Mouse (Mus musculus) left cerebral cortex, adult 2 months (tissue): Measurements from ENCODE around the gene Ubl3. TPM values are rescaled to one million over a fixed set of nuclear protein-coding genes. Genes with fewer than 3 reads are reported as not detected.
A peak's percentile ranks its signal among the peaks of the same experiment; 100 is the strongest.

Experiments
- DNase-seq, 2 experiments: peaks; one replicate each; pipeline ENCODE4 v3.0.0; 2021 to 2022; ENCODE audit warnings: low spot score in 2 of 2, mixed read lengths in 1 of 2; ENCODE audit errors: extremely low spot score in 1 of 2
- H3K27ac ChIP-seq: fragments of 200-600 bp; 2 replicates; pipeline ENCODE4 v1.8.1; 2022
- H3K4me3 ChIP-seq: fragments of 200-600 bp; 2 replicates; pipeline ENCODE4 v1.8.1; 2022
- CTCF ChIP-seq: fragments of 200-600 bp; IDR thresholded peaks from 2 replicates; pipeline ENCODE4 v1.8.1; 2022; ENCODE audit warnings: antibody characterized with exemption, mild to moderate bottlenecking, moderate library complexity
- intact Hi-C: fragments of 180-260 bp; cut with DNase I; formaldehyde crosslinking; loops from one replicate; pipeline ENCODE4 v1.15.1; 2025
- total RNA-seq, 2 experiments: library from RNA; stranded (reverse); gene quantifications; 2 replicates each; pipeline ENCODE4 v1.2.3; 2021

Gene Ubl3
- total RNA-seq, 2 experiments from 2014 or later: 234 to 252 TPM

DNA sequence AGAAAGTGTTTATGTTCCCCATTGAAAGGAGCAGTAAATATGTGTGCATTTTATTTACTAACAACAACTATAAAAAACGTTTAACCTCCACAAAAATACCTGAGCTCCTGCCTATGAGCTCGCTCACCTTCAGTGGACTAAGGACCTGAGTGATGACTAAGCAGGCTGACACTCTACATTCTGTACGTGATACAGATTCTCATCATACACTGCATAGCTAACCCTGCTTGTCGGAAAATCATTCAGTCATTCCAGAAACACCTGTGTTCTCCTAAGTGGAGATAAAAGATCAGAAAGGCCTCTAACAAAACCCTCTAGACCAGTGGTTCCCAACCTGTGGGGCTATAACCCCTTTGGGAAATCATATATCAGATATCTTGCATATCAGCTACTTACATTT, 35.1 kb downstream of the Ubl3 start:
- intact Hi-C loops: no loop called here
- TF ChIP-seq CTCF: no peak
- Histone ChIP-seq H3K4me3 (no peak overlapping the region), H3K27ac (no peak overlapping the region)
- no peak for DNase-seq

DNA sequence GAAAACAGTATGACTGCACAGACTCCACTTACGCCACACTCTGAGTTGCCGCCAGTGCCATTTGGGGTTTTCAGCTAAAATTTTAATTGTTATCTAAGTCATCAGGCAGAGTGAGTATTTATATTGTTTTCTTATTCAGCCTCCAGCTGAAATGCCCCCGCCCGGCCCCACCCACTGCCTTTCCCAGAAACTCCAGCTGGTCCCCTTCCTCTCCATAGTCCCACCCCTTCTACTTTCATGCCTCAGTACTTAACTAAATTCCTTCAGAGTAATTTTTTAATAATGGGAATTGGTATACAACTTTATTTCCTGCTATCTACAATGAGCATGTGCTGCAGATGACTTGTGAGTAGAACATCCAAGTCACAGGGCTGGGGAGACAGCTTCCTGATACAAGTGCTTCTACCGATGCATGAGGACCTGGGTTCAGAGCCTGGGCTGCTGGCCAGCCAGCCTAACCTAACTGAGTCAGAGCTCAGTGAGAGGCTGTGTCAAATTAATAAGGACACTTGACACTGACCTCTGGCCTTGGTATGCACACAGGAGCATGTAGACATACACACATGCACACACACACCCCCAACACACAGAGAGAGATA, 40.4 kb downstream of the Ubl3 start:
- no peak for TF ChIP-seq CTCF
- no peak overlapping the region for H3K4me3 ChIP-seq
- H3K27ac ChIP-seq: no peak overlapping the region
- DNase-seq: no peak
- intact Hi-C loops: no loop called here

DNA sequence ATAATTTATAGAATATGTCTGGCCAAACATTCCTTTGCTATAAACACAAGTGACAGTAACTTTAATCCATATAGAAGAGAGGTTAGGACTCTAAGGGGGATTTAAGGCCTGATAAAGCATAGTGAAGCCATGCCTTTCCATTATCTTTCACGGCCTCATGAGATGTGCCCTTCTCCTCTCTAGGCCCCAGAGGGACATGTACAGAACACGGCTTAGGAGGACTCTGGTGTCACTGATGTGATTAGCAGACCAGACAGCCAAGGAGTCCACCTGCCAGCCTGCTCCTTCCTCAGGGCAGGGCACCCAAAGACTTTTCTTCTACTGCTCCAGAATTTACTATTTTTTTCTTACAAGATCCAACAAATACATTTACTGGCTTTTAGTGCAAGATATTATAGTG, 42.3 kb downstream of the Ubl3 start:
- Histone ChIP-seq H3K4me3 (no peak overlapping the region), H3K27ac (no peak overlapping the region)
- TF ChIP-seq CTCF: no peak
- intact Hi-C loops: no loop called here
- DNase-seq: no peak

DNA sequence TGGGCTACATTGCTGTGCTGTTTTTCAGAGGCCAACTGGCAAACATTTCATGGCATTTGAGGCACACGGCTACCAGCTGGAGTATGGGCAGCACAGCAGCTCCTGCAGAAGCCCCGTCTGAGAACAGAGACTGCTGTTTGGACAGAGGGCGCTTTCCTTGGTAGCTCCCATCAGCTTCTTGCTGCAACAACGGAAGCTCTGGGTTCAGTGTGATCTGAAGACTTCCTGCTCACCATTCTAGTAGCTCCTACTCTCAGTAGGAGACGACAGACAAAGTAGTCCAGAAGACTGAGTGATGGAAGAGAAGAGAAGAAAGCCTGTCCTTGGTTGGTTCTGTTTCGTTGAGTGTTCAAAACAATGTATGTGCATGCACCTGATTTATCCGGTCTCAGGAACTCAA, 42.9 kb downstream of the Ubl3 start:
- Histone ChIP-seq H3K4me3 (no peak overlapping the region), H3K27ac (peak overlapping the region; percentile 16)
- no peak for DNase-seq
- intact Hi-C loops: loop anchor here (2.0 kb wide), 1 partner anchor 41 kb away; no protein-coding TSS in a partner anchor
- TF ChIP-seq CTCF: no peak

DNA sequence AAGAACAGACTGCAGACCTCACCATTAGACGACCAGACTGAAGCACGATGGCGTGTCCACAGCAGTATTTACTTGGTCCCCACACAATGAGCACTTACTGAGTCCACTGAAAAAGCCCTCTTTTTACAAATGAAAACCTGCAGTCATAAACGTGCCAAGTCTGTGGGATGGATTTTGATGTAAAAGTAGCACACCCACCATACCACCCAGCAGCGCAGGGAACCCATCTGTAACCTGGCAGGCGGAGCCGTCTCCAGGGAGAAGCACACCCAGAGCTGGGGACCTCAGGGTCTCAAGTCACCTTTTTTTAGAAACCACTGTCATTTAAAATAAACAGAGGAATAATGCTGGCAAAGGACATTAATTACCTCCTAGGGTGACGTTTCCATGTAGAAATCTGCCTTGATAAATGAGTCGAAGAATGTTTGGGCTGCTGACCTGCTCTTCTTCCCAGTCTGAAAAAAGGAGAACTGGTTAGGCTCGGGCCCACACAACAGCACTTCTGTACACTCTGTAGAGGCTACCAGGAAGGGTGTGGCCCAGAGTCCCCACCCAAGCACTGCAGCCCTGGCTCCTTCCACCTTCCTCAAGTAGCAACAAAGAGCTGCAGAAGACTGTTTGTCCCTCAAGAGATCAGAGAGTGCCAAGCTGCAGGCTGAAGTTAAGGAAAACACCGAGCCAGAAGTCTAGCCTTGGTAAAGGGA, 43.5 kb downstream of the Ubl3 start:
- Histone ChIP-seq H3K4me3 (no peak overlapping the region), H3K27ac (peak overlapping the region; percentile 16; the same call in 1 of the 2 replicates)
- TF ChIP-seq CTCF: no peak
- DNase-seq: no peak
- intact Hi-C loops: loop anchor here (2.0 kb wide), 1 partner anchor 42 kb away; no protein-coding TSS in a partner anchor

DNA sequence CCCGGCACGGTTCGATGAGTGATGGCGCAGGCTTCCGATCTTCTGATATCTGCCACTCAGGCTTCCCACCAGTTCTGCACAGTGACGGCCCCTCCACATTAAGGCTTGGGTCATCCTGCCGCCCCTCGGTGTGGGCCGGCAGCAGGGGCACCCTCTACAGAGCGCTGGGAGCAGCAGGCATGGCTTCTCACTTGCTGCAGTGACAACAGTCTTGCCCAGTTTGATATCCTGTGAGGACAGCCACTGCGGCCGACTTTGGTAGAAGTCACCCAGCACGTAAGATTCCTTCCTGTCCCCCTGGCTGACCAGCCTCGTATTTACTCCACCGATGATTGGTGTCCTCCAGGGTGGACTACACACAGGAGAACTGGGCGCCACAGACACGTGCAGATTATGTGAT, 47.2 kb downstream of the Ubl3 start:
- Histone ChIP-seq H3K27ac (no peak overlapping the region), H3K4me3 (no peak overlapping the region)
- intact Hi-C loops: no loop called here
- DNase-seq: no peak
- no peak for TF ChIP-seq CTCF

DNA sequence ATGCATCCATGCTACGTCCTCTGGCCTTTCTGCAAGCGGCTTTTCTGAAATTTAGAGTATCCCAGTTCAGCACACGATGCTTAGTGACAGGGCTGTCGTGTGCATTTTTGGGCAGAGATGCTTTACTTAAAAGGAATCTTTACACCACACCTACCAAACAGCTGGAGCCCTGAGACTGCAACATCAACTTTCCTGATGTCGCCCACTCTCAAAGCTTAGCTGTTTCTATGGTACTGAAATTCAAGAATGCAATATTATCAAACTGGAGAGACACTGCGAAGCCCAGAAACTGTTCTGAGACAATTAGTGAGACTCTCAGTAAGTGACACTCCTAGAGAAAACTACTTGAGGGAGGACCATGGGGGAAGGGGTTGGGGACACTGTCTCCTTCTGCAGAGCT, 50.4 kb downstream of the Ubl3 start:
- intact Hi-C loops: no loop called here
- no peak for TF ChIP-seq CTCF
- peak overlapping the region; percentile 8; the same call in 1 of the 2 replicates for H3K27ac ChIP-seq
- no peak overlapping the region for H3K4me3 ChIP-seq
- no peak for DNase-seq

DNA sequence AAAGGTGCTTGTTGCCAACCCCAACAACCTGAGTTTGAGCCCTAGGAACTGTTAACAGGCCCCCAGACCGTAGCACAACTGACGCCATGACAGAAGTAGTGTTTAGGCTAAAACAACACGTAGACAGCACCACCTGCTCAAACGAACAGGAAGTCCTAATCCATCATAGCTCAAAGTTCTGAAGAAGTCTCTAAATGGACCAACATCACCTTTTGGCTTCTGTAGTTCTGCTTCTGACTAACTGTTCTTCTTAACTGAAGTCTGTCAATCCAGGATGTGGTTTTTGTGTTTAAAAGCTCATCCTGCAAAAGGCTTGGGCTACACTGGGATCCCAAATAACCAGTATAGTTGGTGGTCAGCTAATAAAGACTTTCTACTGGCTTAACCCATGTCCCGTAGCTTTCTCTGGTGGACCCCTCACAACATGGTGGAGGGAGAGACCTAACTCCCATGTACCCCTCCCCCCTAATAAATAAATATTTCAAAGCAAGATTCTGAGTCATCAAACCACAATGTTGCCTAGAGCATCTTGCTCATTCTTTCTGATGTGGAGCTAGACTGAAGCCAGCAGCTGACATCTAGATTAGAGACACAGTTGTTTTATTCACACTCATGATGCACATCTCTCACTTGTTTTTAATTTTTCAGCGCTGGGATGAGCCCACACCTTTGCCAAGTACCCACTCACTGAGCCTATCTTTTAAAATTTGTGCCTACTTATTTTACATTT, 51.2 kb downstream of the Ubl3 start:
- Histone ChIP-seq H3K4me3 (no peak overlapping the region), H3K27ac (no peak overlapping the region)
- no peak for TF ChIP-seq CTCF
- intact Hi-C loops: no loop called here
- DNase-seq: no peak

DNA sequence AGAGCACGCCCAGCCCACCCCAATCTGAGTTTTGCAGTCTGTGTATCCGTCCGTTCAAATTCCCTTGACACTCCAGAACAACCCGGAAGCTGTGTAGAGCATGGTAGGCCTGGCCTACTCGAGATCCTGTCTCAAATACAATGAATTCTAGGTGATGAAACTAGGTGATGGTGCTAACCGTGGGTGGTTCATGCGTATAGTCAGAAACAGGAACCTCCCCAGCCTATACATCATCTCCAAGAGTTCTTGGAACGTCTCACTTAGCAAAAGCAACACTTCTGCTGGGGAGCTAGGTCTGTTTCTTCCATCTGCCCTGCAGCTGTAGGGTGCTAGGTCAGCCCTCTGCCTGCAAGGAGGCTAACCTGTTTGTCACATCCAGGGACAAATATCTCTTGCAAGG, 52.1 kb downstream of the Ubl3 start:
- Histone ChIP-seq H3K4me3 (no peak overlapping the region), H3K27ac (peak overlapping the region; percentile 71)
- no peak for DNase-seq
- no peak for TF ChIP-seq CTCF
- intact Hi-C loops: no loop called here

DNA sequence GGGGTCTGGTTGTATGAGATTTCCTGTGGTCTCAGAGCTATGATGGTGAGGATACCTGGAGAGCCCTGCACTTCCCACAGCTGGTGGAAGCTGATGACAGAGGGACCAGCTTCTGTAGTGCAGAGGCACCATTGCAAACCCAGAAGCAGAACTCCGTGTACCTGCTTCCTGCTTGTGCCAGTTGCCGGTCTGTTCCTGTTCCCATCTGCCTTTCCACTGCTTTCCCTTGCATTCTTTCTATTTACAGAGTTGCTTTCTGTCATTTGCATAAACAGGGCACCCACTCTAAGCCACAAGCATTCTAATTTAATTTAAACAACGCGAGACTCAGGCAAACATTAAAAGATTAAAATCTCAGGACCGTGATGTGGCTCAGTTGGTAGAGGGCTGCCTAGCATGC, 53.0 kb downstream of the Ubl3 start:
- DNase-seq: no peak
- intact Hi-C loops: loop anchor here (1.0 kb wide), 1 partner anchor 157 kb away; no protein-coding TSS in a partner anchor
- TF ChIP-seq CTCF: no peak

DNA sequence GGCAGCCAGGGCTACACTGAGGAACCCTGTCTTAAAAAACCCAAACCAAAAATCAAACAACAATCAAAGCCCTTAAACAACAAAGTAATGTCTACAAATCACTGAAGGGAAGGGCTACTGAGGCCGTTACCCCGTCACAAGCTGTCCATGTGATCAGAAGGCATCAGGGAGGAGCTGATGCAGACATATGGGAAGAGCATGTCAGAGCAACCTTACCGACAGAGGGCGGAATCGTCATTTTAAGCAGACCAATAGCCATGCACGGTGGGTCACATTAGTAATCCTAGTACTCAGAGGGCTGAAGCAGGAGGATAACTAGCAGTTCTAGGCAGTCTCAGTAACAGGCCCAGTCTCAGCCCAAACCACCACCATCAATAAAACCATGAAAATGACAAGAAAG, 56.6 kb downstream of the Ubl3 start:
- Histone ChIP-seq H3K27ac (no peak overlapping the region), H3K4me3 (no peak overlapping the region)
- no peak for TF ChIP-seq CTCF
- intact Hi-C loops: no loop called here
- no peak for DNase-seq

More for the DNA sequence above, 53.0 kb downstream of the Ubl3 start:
- peak overlapping the region; percentile 71 for H3K27ac ChIP-seq
- H3K4me3 ChIP-seq: no peak overlapping the region

DNA sequence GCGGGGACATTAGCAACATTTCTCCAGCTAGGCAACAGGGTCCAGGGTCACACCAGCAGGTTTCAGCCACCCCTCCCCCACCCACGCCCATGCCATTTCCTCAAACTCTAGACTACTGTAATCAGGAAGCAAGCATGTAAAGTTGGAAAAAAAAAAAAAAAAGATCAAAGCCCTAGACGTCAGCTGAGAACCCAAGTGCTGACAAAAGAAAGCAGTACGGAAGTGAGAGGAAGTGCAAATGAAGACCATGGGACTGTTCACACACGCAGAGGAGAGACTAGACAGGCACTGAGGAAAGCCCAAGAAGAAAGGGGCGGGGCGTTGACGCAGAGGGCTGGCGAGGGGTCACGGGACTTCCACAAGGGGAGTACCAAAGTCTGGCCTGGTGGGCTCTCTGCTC, 57.4 kb downstream of the Ubl3 start:
- intact Hi-C loops: no loop called here
- no peak for DNase-seq

More for the DNA sequence above, 57.4 kb downstream of the Ubl3 start:
- Histone ChIP-seq H3K27ac (no peak overlapping the region), H3K4me3 (no peak overlapping the region)
- TF ChIP-seq CTCF: no peak
